Comparison of ENCODE assay signal across 25 mouse cellular contexts in genomic region chr5:35368916-35369315, GRCm38 (mm10). TPM values are rescaled to one million over a fixed set of nuclear protein-coding genes. Genes with fewer than 3 reads are reported as not detected.
DNase-seq lines count a peak whose midpoint lies in the region; ATAC-seq and TF ChIP-seq lines count a peak whose summit lies in the region.
"Had no signal": no experiment of that assay in that cellular context is flagged by ENCODE, and none has a peak within 500 bp of the region (broad histone marks: within the 10 kb centered on the region; RNA-seq: fewer than 3 reads in every experiment).

No protein-coding gene starts in this region.

- no peak for TF ChIP-seq CTCF in gastrocnemius, adult 2 months (IDR thresholded peaks at IDR 0.05)

- no peak for ATAC-seq in granulocyte monocyte progenitor cell, adult 5-6 weeks (replicated peaks; ENCODE audit: poor library complexity, severe bottlenecking)
- ATAC-seq: CD4-positive, CD25-positive, alpha-beta regulatory T cell, adult 4 months; forebrain, postnatal 0 days; hindbrain, postnatal 0 days had no signal

- DNase-seq in cerebellum, adult 11-12 months: peak; percentile 12
- DNase-seq in cerebellum, adult 8-10 months: no peak
- peak; percentile 13 for DNase-seq in gastrocnemius, adult 2 months
- no peak for DNase-seq in gastrocnemius, adult 8-10 months (ENCODE audit: low spot score in 2 of 2)
- DNase-seq in MN1 (ENCODE audit: low spot score): peak; percentile 66
- peak; percentile 63 to 79 for DNase-seq in cerebellum, postnatal 14 days
- no peak for DNase-seq in urinary bladder, postnatal 14 days (ENCODE audit: low spot score)
- DNase-seq: adrenal gland, postnatal 10 days; B cell, adult 2 months; embryo, embryonic 11 days; forebrain, postnatal 0 days; gastrocnemius, postnatal 10 days; kidney, adult 11 months had no signal

- H3K27ac ChIP-seq in gastrocnemius, adult 2 months: no peak overlapping the region
- H3K27ac ChIP-seq: embryonic facial prominence, embryonic 15.5 days; forebrain, embryonic 12.5 days; heart, embryonic 13.5 days; hindbrain, embryonic 13.5 days; hindbrain, postnatal 0 days had no signal

- intact Hi-C loops in gastrocnemius, adult 2 months (cut with DNase I): no loop called here

- H3K4me3 ChIP-seq in gastrocnemius, adult 2 months: no peak overlapping the region
- H3K4me3 ChIP-seq: embryonic facial prominence, embryonic 15.5 days; forebrain, embryonic 12.5 days; heart, embryonic 13.5 days; hindbrain, embryonic 13.5 days had no signal

RNA-seq across cellular contexts. Expression of gene Hmx1, which starts 20.0 kb away (rescaled TPM):
- not detected for total RNA-seq in gastrocnemius, adult 2 months (2021)
- total RNA-seq in gastrocnemius, adult 8-10 months (2022): not detected
- total RNA-seq in granulocyte monocyte progenitor cell, adult 5-6 weeks (2014; fragmentation: Nextera tagmentation): not detected in 2 replicates
- total RNA-seq in granulocyte monocyte progenitor cell, adult 5-6 weeks (2017): not detected in 2 replicates
- total RNA-seq: common myeloid progenitor, adult 5-6 weeks; G1E; gastrocnemius, postnatal 10 days; gastrocnemius, postnatal 4 days; heart, adult 8-10 months; hematopoietic stem cell, adult 5-6 weeks; hindbrain, postnatal 0 days had no signal

Comparison
In these comparisons a context has a peak if more than half of its experiments do, and no peak if none do; other contexts are left out.
1. DNase-seq: peak in cerebellum, adult 11-12 months (single experiment), gastrocnemius, adult 2 months (single experiment), MN1 (single experiment) and cerebellum, postnatal 14 days (2 of 2); none in cerebellum, adult 8-10 months (single experiment), gastrocnemius, adult 8-10 months (0 of 2) and urinary bladder, postnatal 14 days (single experiment).